Mouse (Mus musculus) left cerebral cortex, postnatal 36 days (tissue): Measurements from ENCODE around the gene Gm45799. TPM values are rescaled to one million over a fixed set of nuclear protein-coding genes. Genes with fewer than 3 reads are reported as not detected.

Experiments
- DNase-seq, 2 experiments: peaks; one replicate each; pipeline ENCODE4 v3.0.0; 2021 to 2022; ENCODE audit warnings: low spot score in 2 of 2, mixed read lengths in 1 of 2
- intact Hi-C: fragments of 180-260 bp; cut with DNase I; formaldehyde crosslinking; loops from one replicate; pipeline ENCODE4 v1.15.1; 2025
- total RNA-seq, 2 experiments: library from RNA; stranded (reverse); gene quantifications; 2 replicates each; pipeline ENCODE4 v1.2.3; 2021

Gm45799 gene
- total RNA-seq, 2 experiments from 2014 or later: 9.4 to 16.3 TPM

GRCm38 (mm10) chr7:105638776-105639175, 1.6 kb upstream of the Gm45799 start:
- DNase-seq: no peak
- intact Hi-C loops: loop anchor here (5.0 to 10.0 kb wide), 2 partner anchors 81 to 234 kb away; partner anchors contain the start of genes Cnga4 and Fam160a2

DNA sequence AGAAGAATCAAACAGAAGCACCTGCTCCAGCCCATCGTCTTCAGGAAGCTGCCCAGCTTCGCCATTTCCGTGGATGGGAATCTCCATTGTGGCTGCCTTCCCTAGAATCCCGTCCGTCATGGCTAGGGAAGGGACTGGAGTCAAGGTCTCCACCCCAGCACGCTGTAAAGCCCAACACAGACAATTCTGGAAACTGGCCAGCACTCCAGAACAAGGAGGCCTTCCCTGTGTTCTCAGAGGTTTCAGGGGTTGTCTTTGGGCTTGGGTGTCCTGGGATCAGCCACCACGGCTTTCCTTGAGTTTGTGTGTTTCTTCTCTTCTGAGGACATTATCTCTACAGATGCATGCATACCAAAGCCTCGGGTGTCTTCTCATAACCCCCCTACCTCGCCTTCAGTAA, 1.0 kb upstream of the Gm45799 start:
- no peak for DNase-seq
- intact Hi-C loops: loop anchor here (5.0 to 10.0 kb wide), 2 partner anchors 82 to 235 kb away; partner anchors contain the start of genes Cnga4 and Fam160a2

GRCm38 (mm10) chr7:105639756-105640155, 596 bp upstream of the Gm45799 start, which contains the start of gene Timm10b:
TSS of gene Timm10b (plus strand) at chr7:105640056.
- no peak for DNase-seq
- intact Hi-C loops: loop anchor here (5.0 to 10.0 kb wide), 3 partner anchors 82 to 235 kb away; partner anchors contain the start of genes Cnga4, Fam160a2 and Mrpl17

GRCm38 (mm10) chr7:105640894-105641255, 523 bp downstream of the Gm45799 start:
- intact Hi-C loops: loop anchor here (5.0 kb wide), 1 partner anchor 171 kb away; the partner anchor contains the start of gene Mrpl17
- peak; percentile 46 to 51 for DNase-seq

GRCm38 (mm10) chr7:105641936-105642335, 1.6 kb downstream of the Gm45799 start:
- no peak for DNase-seq
- intact Hi-C loops: loop anchor here (5.0 kb wide), 1 partner anchor 170 kb away; the partner anchor contains the start of gene Mrpl17

DNA sequence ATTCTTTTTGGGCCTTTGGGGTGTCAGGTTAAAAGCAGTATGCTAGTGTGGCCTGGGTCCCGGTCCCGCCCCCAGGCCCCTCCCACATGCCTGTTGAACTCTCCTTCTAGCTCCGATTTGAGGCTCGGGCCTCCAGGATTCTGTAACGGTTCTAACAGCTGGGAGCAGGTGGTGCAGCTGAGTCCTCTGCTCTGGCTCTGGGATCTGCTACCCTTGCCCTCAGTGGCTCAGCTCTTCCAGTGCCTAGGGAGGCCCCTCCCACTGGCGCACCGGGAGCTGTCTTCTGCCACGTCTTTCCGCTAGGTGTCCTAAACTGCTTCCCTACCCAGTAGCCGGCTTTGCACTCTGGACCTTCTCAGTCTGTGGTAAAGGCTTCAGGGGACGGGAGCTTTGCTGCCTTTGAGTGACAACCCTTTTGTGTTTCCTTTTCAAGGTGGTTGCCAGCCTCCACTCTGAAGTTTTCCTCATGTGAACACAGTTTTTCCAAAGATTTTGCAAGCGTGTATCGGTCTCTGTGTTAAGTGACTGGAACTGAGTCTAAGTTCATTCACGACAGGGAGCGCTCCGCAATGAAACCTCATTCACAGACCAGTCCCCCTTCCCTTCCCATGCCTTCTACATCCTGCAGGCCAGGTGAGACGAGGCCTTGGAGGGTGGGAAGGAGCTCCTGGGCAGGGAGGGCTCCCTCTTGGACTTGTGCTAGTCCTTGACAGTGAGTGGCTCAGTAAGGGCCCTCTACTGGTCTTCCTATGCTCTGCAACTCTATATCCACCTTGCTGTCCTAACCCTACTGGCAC, 10.5 kb downstream of the Gm45799 start, which contains the start of gene Dnhd1:
TSS of gene Dnhd1 (plus strand) at position 189 of the 797 bp plus-strand sequence.
- peak in 1 of 2 experiments; percentile 38 for DNase-seq
- intact Hi-C loops: no loop called here

GRCm38 (mm10) chr7:105685541-105686197, 45.3 kb downstream of the Gm45799 start:
- DNase-seq: no peak
- intact Hi-C loops: no loop called here

DNA sequence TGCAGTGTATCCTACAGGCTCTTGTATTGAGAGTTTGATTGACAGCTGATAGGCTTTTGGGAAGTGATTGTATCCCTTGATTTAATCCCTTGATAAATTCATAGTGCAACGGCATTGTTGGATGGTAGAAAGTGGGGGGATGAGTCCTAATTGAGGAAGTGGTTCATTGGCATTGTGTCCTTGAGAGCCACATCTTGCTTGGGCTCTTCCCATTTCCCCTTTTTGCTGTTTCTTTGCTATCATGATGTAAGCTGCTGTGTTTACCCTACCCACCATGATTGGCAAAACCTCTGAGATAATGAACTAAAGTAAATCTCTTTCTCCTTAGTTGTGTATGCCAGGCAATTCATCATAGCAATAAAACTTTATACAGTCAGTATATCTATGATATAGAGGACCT, 50.5 kb downstream of the Gm45799 start:
- no peak for DNase-seq
- intact Hi-C loops: no loop called here

- intact Hi-C loops: no loop called here
- peak; percentile 14 to 21 for DNase-seq
Measured at GRCm38 (mm10) chr7:105703184-105703583, 62.8 kb downstream of the Gm45799 start.

DNA sequence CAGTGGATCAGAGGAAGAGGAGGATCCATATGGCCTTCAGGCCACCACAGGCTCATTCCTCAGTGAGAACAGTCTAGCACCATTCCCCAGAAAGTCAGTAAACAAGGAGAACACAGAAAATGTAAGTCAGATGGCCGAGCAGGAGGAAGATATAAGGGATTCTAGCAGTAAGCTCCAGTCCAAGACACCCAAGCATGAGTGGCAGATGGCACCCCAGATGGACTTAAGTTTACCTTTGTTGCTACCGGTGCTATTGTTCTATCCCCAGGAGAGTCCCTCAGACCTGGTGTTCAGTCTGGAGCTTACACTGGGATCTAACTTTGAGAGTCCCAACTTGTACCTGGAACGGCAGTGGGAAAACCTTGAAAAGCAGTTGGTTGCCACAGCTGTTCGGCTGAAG, 63.5 kb downstream of the Gm45799 start:
- intact Hi-C loops: no loop called here
- DNase-seq: no peak

DNA sequence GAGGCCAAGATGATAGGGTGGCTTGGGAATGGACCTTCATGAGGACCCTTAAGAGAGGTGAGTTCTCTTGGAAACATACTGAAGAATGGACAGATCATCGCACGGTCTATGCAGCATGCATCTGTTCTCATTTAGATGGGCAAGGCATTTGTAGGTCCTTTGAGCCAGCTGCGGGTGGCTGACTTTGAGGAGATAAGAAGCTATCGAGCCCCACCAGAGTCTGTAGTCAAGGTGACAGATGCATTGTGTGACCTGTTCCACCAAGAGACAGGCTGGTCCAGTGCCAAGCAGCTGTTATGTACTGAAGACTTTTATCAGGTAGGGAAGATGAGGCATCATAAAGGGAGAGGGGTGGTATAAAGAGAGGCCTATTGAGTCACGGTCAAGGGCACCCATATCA, 68.4 kb downstream of the Gm45799 start:
- intact Hi-C loops: no loop called here
- DNase-seq: no peak

DNA sequence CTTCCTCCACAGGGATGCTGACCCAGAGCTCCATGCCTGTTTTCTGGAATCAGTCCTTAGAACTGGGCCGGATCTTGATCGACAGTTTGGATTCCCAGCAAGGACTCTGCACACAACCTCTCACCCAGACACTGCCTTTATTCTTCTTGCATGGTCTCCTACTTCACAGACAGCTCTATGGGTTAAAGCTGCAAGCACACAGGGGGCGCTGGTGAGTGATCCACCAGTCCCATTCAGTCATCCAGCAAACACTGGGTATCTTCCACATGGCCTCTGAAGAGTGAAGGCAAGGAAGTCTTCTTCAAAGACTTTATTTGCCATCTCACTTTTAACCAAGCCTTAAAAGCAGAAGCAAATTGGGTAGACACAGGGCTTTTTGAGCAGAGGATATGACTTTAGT, 75.0 kb downstream of the Gm45799 start:
- intact Hi-C loops: no loop called here
- DNase-seq: no peak

- intact Hi-C loops: no loop called here
- DNase-seq: no peak
Measured at GRCm38 (mm10) chr7:105721916-105722315, 81.6 kb downstream of the Gm45799 start.

GRCm38 (mm10) chr7:105726144-105726979, 86.0 kb downstream of the Gm45799 start:
- DNase-seq: peak; percentile 32 to 35
- intact Hi-C loops: loop anchor here (1.0 kb wide), 1 partner anchor 90 kb away; no protein-coding TSS in a partner anchor

GRCm38 (mm10) chr7:105726980-105727325, 86.6 kb downstream of the Gm45799 start:
- intact Hi-C loops: loop anchor here (1.0 kb wide), 1 partner anchor 89 kb away; no protein-coding TSS in a partner anchor
- no peak for DNase-seq

GRCm38 (mm10) chr7:105728701-105729428, 88.5 kb downstream of the Gm45799 start:
- intact Hi-C loops: no loop called here
- no peak for DNase-seq

GRCm38 (mm10) chr7:105733836-105734235, 93.5 kb downstream of the Gm45799 start:
- intact Hi-C loops: no loop called here
- no peak for DNase-seq
